Mouse (Mus musculus): Measurements from ENCODE around the gene 3110070M22Rik. TPM values are rescaled to one million over a fixed set of nuclear protein-coding genes. Genes with fewer than 3 reads are reported as not detected.
A peak's percentile ranks its signal among the peaks of the same experiment; 100 is the strongest.
"Not testable (repeated sequence)": the region's sequence is repeated elsewhere in the genome, so short reads cannot be mapped to it uniquely, and the experiment has no call there.

The 3110070M22Rik gene
- polyA plus RNA-seq (2016; fragmentation: Nextera tagmentation; extraction: Ambion mirVana), result 0.86 and 1.3 TPM in 2 replicates

- Histone ChIP-seq H3K27ac (replicated peaks) (no peak within 1 kb of the TSS), H3K27me3 (replicated peaks; ENCODE audit: low read depth, poor library complexity, severe bottlenecking) (no peaks in the 10 kb centered on the region), H3K4me1 (no peaks in the 10 kb centered on the region), H3K36me3 (replicated peaks) (peaks cover 38% of the 10 kb centered on the region), H3K4me3 (no peak within 1 kb of the TSS), H3K9me3 (peaks cover 18% of the 10 kb centered on the region)
- peak; percentile 86 for DNase-seq (ENCODE audit: low spot score)
- 77% methylated on average over 87 of the region's 87 CpGs for WGBS
Observed at GRCm38 (mm10) chr13:119487880-119488580, at the start of gene 3110070M22Rik, which contains the start of gene Tmem267. TSS of gene 3110070M22Rik (minus strand) at chr13:119488383. TSS of gene Tmem267 (plus strand) at chr13:119488039.

- not testable (repeated sequence) for H3K27me3 ChIP-seq (replicated peaks; ENCODE audit: low read depth, poor library complexity, severe bottlenecking); DNase-seq (ENCODE audit: low spot score); H3K4me3 ChIP-seq; H3K4me1 ChIP-seq; H3K36me3 ChIP-seq (replicated peaks); H3K27ac ChIP-seq (replicated peaks)
- peaks cover 22% of the 10 kb centered on the region for H3K9me3 ChIP-seq
- WGBS, result 94% methylated on average over 13 of the region's 22 CpGs
Observed at GRCm38 (mm10) chr13:119494938-119495337, 6.8 kb upstream of the 3110070M22Rik start.

DNA sequence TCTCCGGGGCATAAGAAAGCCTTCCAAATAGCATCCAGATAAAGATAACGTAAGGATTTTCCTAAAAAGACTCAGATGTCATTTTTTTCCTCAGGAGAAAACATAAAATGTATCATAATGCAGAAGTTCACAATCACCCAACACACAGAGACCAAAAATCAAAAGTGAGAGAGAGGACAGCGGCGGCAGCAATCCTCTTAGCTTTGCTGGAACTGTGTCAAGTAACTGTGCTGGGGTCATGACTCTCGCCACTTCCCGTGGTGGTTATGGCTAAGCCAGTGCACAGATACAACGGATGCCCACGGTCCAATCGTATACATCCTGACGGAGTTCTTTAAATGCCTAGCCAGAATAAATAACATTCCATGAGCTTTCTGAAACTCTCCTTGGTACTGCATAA is 3.9 kb upstream of the 3110070M22Rik start:
- peaks cover 23% of the 10 kb centered on the region for H3K9me3 ChIP-seq
- not testable (repeated sequence) for DNase-seq (ENCODE audit: low spot score); H3K27me3 ChIP-seq (replicated peaks; ENCODE audit: low read depth, poor library complexity, severe bottlenecking); H3K36me3 ChIP-seq (replicated peaks); H3K27ac ChIP-seq (replicated peaks); H3K4me3 ChIP-seq; H3K4me1 ChIP-seq
- WGBS, result 92% methylated on average over 10 of the region's 10 CpGs

DNA sequence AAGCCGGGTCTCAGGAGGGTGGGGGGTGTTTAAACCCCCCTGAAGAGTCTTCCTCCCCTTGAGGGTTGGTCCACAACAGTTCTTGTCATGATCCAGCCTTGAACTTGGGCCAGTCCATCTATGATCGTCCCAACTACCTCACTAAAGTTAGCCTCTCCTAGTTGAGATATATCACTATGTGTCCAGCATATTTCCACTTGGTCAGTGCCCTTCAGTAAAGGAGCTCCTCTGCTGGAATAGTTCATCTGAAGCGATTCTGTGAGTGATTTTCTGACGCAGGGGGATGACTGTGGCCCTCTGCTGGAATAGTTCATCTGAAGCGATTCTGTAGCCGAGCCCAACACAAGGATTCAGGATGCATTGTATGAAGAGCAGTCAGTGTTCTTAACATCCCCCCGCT is 829 bp downstream of the 3110070M22Rik start:
- WGBS, result 67% methylated on average over 7 of the region's 7 CpGs
- no peaks in the 10 kb centered on the region for H3K27me3 ChIP-seq (replicated peaks; ENCODE audit: low read depth, poor library complexity, severe bottlenecking)
- H3K4me3 ChIP-seq, result no peak overlapping the region
- peak; percentile 13 for DNase-seq (ENCODE audit: low spot score)
- no peaks in the 10 kb centered on the region for H3K4me1 ChIP-seq
- peaks cover 18% of the 10 kb centered on the region for H3K9me3 ChIP-seq
- H3K36me3 ChIP-seq (replicated peaks), result peaks cover 44% of the 10 kb centered on the region
- no peak overlapping the region for H3K27ac ChIP-seq (replicated peaks)

DNA sequence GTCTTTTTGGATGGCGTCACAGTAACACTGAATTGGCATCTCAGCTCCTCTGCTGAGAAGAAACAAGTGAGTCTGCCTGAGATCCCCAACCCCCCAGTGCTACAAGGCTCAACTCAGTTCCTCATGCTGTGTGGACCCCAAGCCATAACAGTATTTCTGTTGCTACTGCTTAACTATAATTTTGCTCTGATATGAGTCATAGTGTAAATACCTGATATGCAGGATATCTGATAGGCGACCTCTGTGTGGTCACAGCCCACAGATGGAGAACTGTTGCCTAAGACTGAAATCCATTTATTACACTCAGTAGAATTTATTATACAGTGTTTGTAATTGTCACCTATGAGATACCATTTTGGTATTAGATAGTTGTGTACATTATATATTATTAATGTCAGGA is 10.4 kb downstream of the 3110070M22Rik start:
- WGBS, result 88% methylated on average over 2 of the region's 2 CpGs
- DNase-seq (ENCODE audit: low spot score), result no peak
- H3K27ac ChIP-seq (replicated peaks), result no peak overlapping the region
- peaks cover 99% of the 10 kb centered on the region for H3K36me3 ChIP-seq (replicated peaks)
- no peaks in the 10 kb centered on the region for H3K4me1 ChIP-seq
- H3K9me3 ChIP-seq, result no peaks in the 10 kb centered on the region
- no peaks in the 10 kb centered on the region for H3K27me3 ChIP-seq (replicated peaks; ENCODE audit: low read depth, poor library complexity, severe bottlenecking)
- no peak overlapping the region for H3K4me3 ChIP-seq

DNA sequence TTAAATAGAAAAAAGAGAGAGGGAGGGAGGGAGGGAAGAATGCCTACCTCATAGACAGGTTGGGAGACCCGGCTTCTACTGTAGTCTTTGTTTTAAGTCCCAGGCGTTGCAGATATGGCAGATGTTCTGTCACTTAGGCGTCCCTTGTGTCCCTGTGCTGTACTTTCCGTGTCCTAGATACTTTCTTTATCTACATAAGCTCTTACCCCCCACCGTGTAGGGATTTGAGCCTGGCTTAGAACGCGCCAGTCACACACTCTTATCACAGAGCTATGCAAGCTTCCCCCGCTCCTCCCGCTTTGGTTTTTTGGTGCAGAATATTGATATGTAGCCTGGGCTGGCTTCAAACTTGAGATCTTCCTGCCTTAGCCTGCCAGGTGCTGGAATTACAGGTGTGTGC is 11.6 kb downstream of the 3110070M22Rik start:
- DNase-seq (ENCODE audit: low spot score), result no peak
- Histone ChIP-seq H3K27me3 (replicated peaks; ENCODE audit: low read depth, poor library complexity, severe bottlenecking) (no peaks in the 10 kb centered on the region), H3K36me3 (replicated peaks) (peaks cover 99% of the 10 kb centered on the region), H3K4me3 (no peak overlapping the region), H3K4me1 (no peaks in the 10 kb centered on the region), H3K27ac (replicated peaks) (no peak overlapping the region), H3K9me3 (no peaks in the 10 kb centered on the region)
- WGBS, result 90% methylated on average over 9 of the region's 9 CpGs

DNA sequence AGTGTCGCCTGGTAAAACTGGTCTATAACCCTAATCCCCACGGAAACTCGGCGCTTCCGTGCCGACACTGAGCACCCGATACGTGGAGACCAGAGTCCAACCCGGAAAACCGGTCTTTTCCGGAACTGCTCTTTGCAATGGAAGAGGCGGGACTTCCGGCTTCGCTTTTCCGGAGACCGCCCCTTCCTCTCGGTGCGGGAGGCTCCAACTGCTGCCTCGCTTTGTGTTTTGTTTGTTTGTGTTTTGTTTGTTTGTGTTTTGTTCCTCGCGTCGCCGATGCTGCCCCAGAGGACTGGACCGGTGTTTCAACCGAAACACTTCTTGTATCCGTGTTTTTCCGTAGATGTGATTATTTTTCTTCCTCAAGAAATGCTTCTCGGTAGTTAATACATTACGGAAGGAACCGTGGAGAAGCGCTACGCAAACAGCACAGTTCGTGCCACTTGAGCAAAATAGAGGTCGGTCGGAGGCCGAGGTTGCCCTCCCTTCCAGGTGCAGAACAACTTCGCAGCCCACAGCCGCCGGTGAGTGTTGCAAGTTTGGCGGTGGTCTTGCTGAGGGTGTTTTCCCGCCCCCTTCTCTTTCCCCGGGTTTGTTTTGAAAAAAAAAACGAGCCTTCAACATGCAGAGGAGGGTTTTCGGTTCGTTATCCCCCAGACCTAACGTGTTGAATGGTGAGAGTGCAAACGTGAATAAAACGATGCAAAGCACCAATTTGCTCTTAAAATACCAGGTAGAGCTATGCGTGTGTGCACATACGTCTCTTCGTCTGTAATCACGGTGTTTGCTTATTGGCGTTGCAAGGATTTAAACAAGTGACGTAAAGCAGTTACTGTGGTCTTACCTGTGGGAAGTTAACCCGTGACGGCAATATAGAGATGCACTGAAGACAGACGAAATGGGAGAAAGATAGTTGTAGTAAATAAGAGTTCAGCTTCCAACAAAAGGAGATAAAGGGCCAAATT is 25.3 kb downstream of the 3110070M22Rik start, which contains the start of gene 4833420G17Rik:
4833420G17Rik (plus strand) TSS at position 173 of the 965 bp plus-strand sequence.
- Histone ChIP-seq H3K4me3 (peak within 1 kb of the TSS; percentile 83), H3K36me3 (replicated peaks) (peaks cover 54% of the 10 kb centered on the region), H3K27me3 (replicated peaks; ENCODE audit: low read depth, poor library complexity, severe bottlenecking) (no peaks in the 10 kb centered on the region), H3K9me3 (no peaks in the 10 kb centered on the region), H3K27ac (replicated peaks) (peak within 1 kb of the TSS; percentile 88), H3K4me1 (peaks cover 12% of the 10 kb centered on the region)
- WGBS, result 10% methylated on average over 57 of the region's 57 CpGs
- peak; percentile 91 for DNase-seq (ENCODE audit: low spot score)

- peaks cover 54% of the 10 kb centered on the region for H3K36me3 ChIP-seq (replicated peaks)
- H3K9me3 ChIP-seq, result no peaks in the 10 kb centered on the region
- no peaks in the 10 kb centered on the region for H3K27me3 ChIP-seq (replicated peaks; ENCODE audit: low read depth, poor library complexity, severe bottlenecking)
- peak overlapping the region; percentile 83 for H3K4me3 ChIP-seq
- DNase-seq (ENCODE audit: low spot score), result no peak
- H3K27ac ChIP-seq (replicated peaks), result peak overlapping the region; percentile 88
- H3K4me1 ChIP-seq, result peaks cover 12% of the 10 kb centered on the region
- 12% methylated on average over 10 of the region's 10 CpGs for WGBS
Observed at GRCm38 (mm10) chr13:119461900-119462595, 26.1 kb downstream of the 3110070M22Rik start.

- WGBS, result 92% methylated on average over 7 of the region's 7 CpGs
- H3K36me3 ChIP-seq (replicated peaks), result peaks cover 85% of the 10 kb centered on the region
Observed at GRCm38 (mm10) chr13:119456342-119456741, 31.8 kb downstream of the 3110070M22Rik start.

DNA sequence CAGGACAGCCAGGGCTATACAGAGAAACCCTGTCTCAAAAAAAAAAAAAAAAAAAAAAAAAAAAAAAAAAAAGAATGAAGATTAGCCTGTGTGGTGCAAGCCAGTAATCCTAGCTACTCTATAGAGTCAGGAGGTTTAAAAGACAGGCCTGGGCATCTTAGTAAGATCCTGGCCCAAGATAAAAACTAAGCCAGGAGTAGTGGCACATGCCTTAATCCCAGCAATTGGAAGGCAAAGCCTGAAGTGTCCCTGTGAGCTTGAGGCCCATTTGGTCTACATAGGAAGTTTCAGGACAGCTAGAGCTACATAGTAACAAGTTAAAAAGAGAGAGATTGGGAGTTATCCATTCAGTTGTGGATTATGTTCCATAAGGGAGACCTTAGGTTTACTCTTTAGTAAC is 33.1 kb downstream of the 3110070M22Rik start:
- Histone ChIP-seq H3K4me1 (no peaks in the 10 kb centered on the region), H3K27ac (replicated peaks) (no peak overlapping the region), H3K36me3 (replicated peaks) (peaks cover 93% of the 10 kb centered on the region), H3K4me3 (no peak overlapping the region), H3K9me3 (no peaks in the 10 kb centered on the region), H3K27me3 (replicated peaks; ENCODE audit: low read depth, poor library complexity, severe bottlenecking) (no peaks in the 10 kb centered on the region)
- DNase-seq (ENCODE audit: low spot score), result no peak

More at GRCm38 (mm10) chr13:119456342-119456741, 31.8 kb downstream of the 3110070M22Rik start:
- Histone ChIP-seq H3K27me3 (replicated peaks; ENCODE audit: low read depth, poor library complexity, severe bottlenecking) (no peaks in the 10 kb centered on the region), H3K9me3 (no peaks in the 10 kb centered on the region), H3K4me3 (no peak overlapping the region), H3K27ac (replicated peaks) (no peak overlapping the region), H3K4me1 (no peaks in the 10 kb centered on the region)
- DNase-seq (ENCODE audit: low spot score), result no peak

DNA sequence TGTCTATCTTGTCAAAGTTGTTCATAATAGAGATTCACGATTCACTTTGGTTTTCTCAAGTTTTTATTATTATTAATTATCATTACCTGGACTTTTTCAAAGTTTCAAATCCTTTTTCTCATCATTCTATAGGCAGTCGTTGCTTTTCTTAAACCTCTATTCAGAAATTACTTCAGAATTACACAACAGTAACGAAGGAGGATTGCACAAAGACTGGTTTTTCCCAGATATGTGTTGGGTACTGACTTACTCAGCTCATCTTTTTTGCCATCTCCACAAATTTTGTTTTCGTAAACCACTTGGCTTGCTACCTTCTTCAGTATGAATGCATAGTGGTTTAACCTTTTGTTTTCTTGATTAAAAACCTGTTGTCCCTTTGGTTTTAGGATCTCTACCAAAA is 34.6 kb downstream of the 3110070M22Rik start:
- Histone ChIP-seq H3K4me3 (no peak overlapping the region), H3K36me3 (replicated peaks) (peaks cover 96% of the 10 kb centered on the region), H3K9me3 (no peaks in the 10 kb centered on the region), H3K27ac (replicated peaks) (no peak overlapping the region), H3K4me1 (no peaks in the 10 kb centered on the region), H3K27me3 (replicated peaks; ENCODE audit: low read depth, poor library complexity, severe bottlenecking) (no peaks in the 10 kb centered on the region)
- 92% methylated on average over 4 of the region's 4 CpGs for WGBS
- DNase-seq (ENCODE audit: low spot score), result no peak

- WGBS, result 93% methylated on average over 1 of the region's 1 CpGs
- Histone ChIP-seq H3K4me1 (no peaks in the 10 kb centered on the region), H3K9me3 (no peaks in the 10 kb centered on the region), H3K4me3 (no peak overlapping the region), H3K27me3 (replicated peaks; ENCODE audit: low read depth, poor library complexity, severe bottlenecking) (no peaks in the 10 kb centered on the region), H3K36me3 (replicated peaks) (peaks cover 97% of the 10 kb centered on the region), H3K27ac (replicated peaks) (no peak overlapping the region)
- no peak for DNase-seq (ENCODE audit: low spot score)
Observed at GRCm38 (mm10) chr13:119442244-119442643, 45.9 kb downstream of the 3110070M22Rik start.

Data from embryonic facial prominence, embryonic 10.5 days (tissue).